Mouse (Mus musculus) liver, embryonic 16.5 days (tissue): ENCODE results near the gene Nova2. TPM values are rescaled to one million over a fixed set of nuclear protein-coding genes. Genes with fewer than 3 reads are reported as not detected.

Experiments
- ATAC-seq: fragments of 200-750 bp; cut with Nextera tagmentation; 2 replicates; pipeline ENCODE4 v1.8.0; 2017; ENCODE audit warnings: low read depth, mild to moderate bottlenecking, moderate number of reproducible peaks, moderate library complexity
- H3K27ac ChIP-seq: fragments of 300-500 bp; sonication (generic); 2 replicates; pipeline ENCODE4 v1.5.1; 2014; ENCODE audit warnings: mild to moderate bottlenecking, low read length
- H3K27me3 ChIP-seq: fragments of 300-500 bp; sonication (generic); 2 replicates; pipeline ENCODE4 v1.6.1; 2014; ENCODE audit warnings: low read depth, low read length, mixed read lengths; ENCODE audit not compliant: control insufficient read depth, insufficient read depth
- H3K36me3 ChIP-seq: fragments of 300-500 bp; sonication (generic); 2 replicates; pipeline ENCODE4 v1.6.1; 2014; ENCODE audit warnings: mild to moderate bottlenecking; ENCODE audit not compliant: control insufficient read depth, insufficient read depth
- H3K4me1 ChIP-seq: fragments of 300-500 bp; sonication (generic); 2 replicates; pipeline ENCODE4 v1.6.1; 2014; ENCODE audit warnings: low read depth, low read length, mixed read lengths; ENCODE audit not compliant: control insufficient read depth
- H3K4me2 ChIP-seq: fragments of 300-500 bp; sonication (generic); 2 replicates; pipeline ENCODE4 v1.6.1; 2014; ENCODE audit warnings: low read depth, low read length, mixed read lengths
- H3K4me3 ChIP-seq: fragments of 300-500 bp; sonication (generic); 2 replicates; pipeline ENCODE4 v1.5.1; 2014; ENCODE audit warnings: low read depth, mild to moderate bottlenecking, low read length
- H3K9ac ChIP-seq: fragments of 300-500 bp; sonication (generic); 2 replicates; pipeline ENCODE4 v1.6.1; 2014; ENCODE audit warnings: low read depth, low read length
- H3K9me3 ChIP-seq: fragments of 300-500 bp; sonication (generic); replicated peaks from 2 replicates; pipeline ENCODE4 v1.6.1; 2016; ENCODE audit warnings: low read length; ENCODE audit not compliant: control insufficient read depth
- WGBS: fragments of 180-500 bp; shearing (Covaris S2); extraction: QIAGEN DNeasy Blood & Tissue Kit; methylation state at CpG from one replicate; pipeline ENCODE4 v1.1.7; 2014; ENCODE audit not compliant: insufficient replicate concordance; 5-methylcytosine and 5-hydroxymethylcytosine counted together
- polyA plus RNA-seq: library from polyadenylated mRNA; unstranded; fragments of >200 nt; fragmentation: Nextera tagmentation; extraction: Ambion mirVana; gene quantifications from 2 replicates; pipeline ENCODE4 v1.2.1, GENCODE M21; 2015

The Nova2 gene
- polyA plus RNA-seq, 1 experiment from 2014 or later = 0.09 TPM

DNA sequence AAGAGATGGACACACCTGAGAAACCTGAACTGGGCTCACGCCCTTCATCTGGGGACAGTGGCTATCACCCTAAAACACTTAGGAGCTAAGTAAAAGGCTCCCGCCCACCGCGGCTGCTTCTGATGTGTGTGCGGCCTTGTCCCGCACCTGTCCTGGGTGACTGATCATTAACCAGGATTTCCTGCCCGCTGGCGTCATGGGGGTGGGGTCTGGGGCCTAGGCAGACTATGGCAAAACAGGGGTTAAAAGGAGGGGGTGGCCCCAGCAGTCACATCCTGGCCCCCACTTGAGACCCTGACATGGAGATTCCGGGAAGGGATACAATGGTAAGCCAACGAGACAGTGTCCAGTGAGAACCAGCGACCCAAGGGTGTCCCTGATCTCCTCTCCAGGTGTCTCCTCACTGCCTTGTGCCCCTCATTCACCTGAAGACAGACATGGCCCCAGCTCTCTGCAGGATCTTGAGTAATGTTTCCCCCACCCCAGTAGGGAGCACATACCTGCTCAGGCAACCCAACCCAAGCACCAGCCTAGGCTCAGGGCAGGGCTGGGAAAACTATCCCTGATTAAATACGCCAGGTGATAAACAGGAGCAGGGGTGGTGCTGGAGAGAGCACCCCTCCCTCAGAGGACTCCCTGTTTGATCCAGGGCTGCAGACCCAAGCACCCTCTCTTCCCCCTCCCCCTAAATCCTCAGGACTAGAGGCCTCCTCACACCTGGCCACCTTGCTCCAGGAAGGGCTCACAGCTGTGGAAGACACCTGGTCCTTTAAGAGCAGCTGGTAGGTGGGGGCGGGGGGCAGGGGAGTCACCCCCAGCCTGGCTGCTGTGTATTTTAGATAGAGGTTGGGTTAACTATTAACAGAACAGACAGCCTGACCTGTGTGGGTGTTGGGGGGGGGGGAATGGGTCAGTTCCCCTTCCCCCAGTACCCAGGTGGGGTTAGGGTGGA lies 81.6 kb downstream of the Nova2 start:
- 62% methylated on average over 13 of the region's 13 CpGs for WGBS
- ATAC-seq = peak; percentile 32
- 0 out of 2 replicates have a peak, but pooled peaks cover 3% of the 10 kb centered on the region for H3K27me3 ChIP-seq
- no peaks in the 10 kb centered on the region for H3K9me3 ChIP-seq
- peaks cover 5% of the 10 kb centered on the region for H3K36me3 ChIP-seq
- peak overlapping the region; percentile 11; the same call in 1 of the 2 replicates for H3K4me3 ChIP-seq
- H3K27ac ChIP-seq = peak overlapping the region; percentile 76
- peaks cover 46% of the 10 kb centered on the region for H3K4me1 ChIP-seq
- no peak overlapping the region for H3K9ac ChIP-seq
- peak overlapping the region; percentile 24; the same call in 1 of the 2 replicates for H3K4me2 ChIP-seq

DNA sequence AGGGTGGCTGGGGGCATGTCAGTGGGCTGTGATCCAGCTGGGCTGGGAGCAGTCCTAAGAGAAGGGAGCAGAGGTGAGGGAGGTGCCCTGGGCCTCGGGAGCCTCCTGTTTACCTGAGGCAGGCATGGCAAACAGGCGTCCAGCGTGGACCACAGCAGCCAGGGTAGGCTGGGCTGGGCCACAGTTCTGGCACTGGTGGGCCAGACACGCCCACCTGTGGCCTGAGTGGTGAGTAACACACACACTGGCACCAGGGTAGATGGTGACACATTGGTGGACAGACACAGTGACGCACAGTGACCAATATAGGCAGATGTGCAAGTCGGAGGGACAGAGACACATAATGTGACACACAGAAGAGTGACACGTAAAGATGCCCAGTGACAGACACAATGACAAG lies 84.9 kb downstream of the Nova2 start:
- Histone ChIP-seq H3K9ac (no peak overlapping the region), H3K4me1 (peaks cover 22% of the 10 kb centered on the region), H3K4me2 (no peak overlapping the region), H3K27me3 (0 out of 2 replicates have a peak, but pooled peaks cover 3% of the 10 kb centered on the region), H3K36me3 (peaks cover 4% of the 10 kb centered on the region), H3K27ac (peak overlapping the region; percentile 4; the same call in 1 of the 2 replicates), H3K4me3 (no peak overlapping the region), H3K9me3 (no peaks in the 10 kb centered on the region)
- 56% methylated on average over 7 of the region's 7 CpGs for WGBS
- peak; percentile 13 for ATAC-seq

DNA sequence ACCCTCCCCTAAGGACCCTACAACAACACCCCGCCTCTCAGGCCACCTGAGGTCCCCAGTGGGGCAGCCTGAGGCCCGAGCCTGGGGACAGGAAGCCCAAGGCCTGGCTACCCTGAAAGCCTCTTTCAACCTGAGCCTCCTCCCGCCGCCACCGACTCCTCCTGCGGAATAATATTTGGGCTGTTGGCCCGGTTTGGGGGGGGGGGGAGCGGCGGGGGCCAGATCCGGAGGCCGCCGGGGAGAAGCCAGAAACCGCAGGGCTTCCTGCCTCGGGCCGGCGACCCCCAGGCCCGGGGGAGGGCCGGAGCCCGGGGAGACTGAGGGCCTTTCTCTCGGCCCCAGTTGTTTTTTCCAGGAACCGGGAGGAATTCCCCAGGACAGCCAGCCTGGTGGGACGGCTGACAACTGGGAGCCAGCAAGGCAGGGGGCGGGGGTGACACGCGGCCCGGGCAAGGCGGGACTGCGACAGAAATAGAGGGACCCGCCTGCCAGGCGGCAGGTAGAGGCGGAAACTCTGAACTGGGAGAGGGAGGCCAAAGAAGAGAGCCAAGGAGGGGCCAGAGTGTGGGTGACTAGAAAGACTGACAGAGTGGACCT lies 86.4 kb downstream of the Nova2 start:
- no peaks in the 10 kb centered on the region for H3K9me3 ChIP-seq
- peak overlapping the region; percentile 79 for H3K27ac ChIP-seq
- H3K27me3 ChIP-seq = 0 out of 2 replicates have a peak, but pooled peaks cover 3% of the 10 kb centered on the region
- H3K36me3 ChIP-seq = no peaks in the 10 kb centered on the region
- ATAC-seq = peak; percentile 43
- peak overlapping the region; percentile 54 for H3K4me2 ChIP-seq
- peak overlapping the region; percentile 39 for H3K4me3 ChIP-seq
- WGBS = 2% methylated on average over 31 of the region's 31 CpGs
- peak overlapping the region; percentile 50 for H3K9ac ChIP-seq
- H3K4me1 ChIP-seq = peaks cover 12% of the 10 kb centered on the region

DNA sequence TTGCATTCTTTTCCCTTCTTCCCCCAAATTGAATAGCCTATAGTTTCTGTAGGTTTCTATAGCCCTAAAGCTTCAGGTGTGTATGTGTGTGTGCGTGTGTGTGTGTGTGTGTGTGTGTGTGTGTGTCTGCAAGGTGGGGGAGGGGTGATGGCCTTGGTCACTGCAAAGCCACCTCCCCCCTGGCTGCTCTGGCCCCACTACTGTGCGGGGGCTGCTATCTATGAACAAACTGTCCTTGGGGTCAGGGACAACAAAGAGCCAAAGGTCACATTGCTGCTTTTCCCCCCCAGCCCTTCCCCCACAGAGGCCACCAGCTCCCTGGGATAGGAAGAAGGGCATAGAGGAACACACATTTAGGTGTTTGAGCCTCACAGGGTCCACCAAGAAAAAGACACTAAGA lies 87.2 kb downstream of the Nova2 start:
- Histone ChIP-seq H3K27ac (peak overlapping the region; percentile 79), H3K4me3 (no peak overlapping the region), H3K4me1 (peaks cover 12% of the 10 kb centered on the region), H3K9ac (no peak overlapping the region; the same call in 1 of the 2 replicates), H3K27me3 (0 out of 2 replicates have a peak, but pooled peaks cover 3% of the 10 kb centered on the region), H3K4me2 (peak overlapping the region; percentile 54), H3K9me3 (no peaks in the 10 kb centered on the region), H3K36me3 (no peaks in the 10 kb centered on the region)
- 39% methylated on average over 2 of the region's 2 CpGs for WGBS
- ATAC-seq = peak; percentile 63

DNA sequence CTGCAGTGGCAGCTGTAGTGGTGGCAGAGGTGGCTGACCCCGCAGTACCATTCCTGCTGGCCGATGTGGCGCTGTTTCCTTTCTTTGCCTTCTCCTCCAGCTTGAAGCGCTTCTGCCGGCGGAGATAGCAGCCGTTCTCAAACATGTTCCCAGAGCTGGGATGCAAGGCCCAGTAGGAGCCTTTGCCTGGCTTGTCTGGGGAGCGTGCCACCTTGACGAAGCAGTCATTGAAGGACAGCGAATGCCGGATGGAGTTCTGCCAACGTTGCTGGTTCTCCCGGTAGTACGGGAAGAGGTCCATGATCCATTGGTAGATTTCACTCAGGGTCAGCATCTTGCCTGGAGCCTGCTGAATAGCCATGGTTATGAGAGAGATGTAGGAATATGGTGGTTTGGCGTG lies 88.8 kb downstream of the Nova2 start:
- Histone ChIP-seq H3K27ac (no peak overlapping the region), H3K9ac (no peak overlapping the region), H3K4me3 (no peak overlapping the region), H3K4me2 (no peak overlapping the region), H3K4me1 (peaks cover 10% of the 10 kb centered on the region; the same call in 1 of the 2 replicates), H3K36me3 (no peaks in the 10 kb centered on the region), H3K9me3 (no peaks in the 10 kb centered on the region), H3K27me3 (0 out of 2 replicates have a peak, but pooled peaks cover 5% of the 10 kb centered on the region)
- 60% methylated on average over 15 of the region's 15 CpGs for WGBS
- no peak for ATAC-seq

Other genes with a start within 250 kb of the Nova2 start
- gene Psg20, start 239.7 kb upstream of the Nova2 start, polyA plus RNA-seq = not detected in 2 replicates
- gene Psg22, start 207.8 kb upstream of the Nova2 start, polyA plus RNA-seq = 0.12 and 0.14 TPM in 2 replicates
- gene Psg19, start 127.4 kb upstream of the Nova2 start, polyA plus RNA-seq = not detected in 2 replicates
- gene Psg17, start 104.3 kb upstream of the Nova2 start, polyA plus RNA-seq = not detected in 2 replicates
- gene Mill2, start 85.9 kb upstream of the Nova2 start, polyA plus RNA-seq = 0.21 and 0.24 TPM in 2 replicates
- 76.1 and 87.5 TPM in 2 replicates for gene Pglyrp1, start 54.6 kb upstream of the Nova2 start, polyA plus RNA-seq
- 7.9 and 8.4 TPM in 2 replicates for gene Ccdc61, start 15.5 kb upstream of the Nova2 start, polyA plus RNA-seq
- gene Nanos2, start 61.5 kb downstream of the Nova2 start, polyA plus RNA-seq = not detected in 2 replicates
- gene Mypop, start 65.4 kb downstream of the Nova2 start, polyA plus RNA-seq = 0.12 and 0.48 TPM in 2 replicates
- gene Irf2bp1, start 78.2 kb downstream of the Nova2 start, polyA plus RNA-seq = 6.4 and 6.6 TPM in 2 replicates
- 60.8 and 63.7 TPM in 2 replicates for gene Foxa3, start 97.7 kb downstream of the Nova2 start, polyA plus RNA-seq
- 13.8 TPM in 2 replicates for gene Sympk, start 98.5 kb downstream of the Nova2 start, polyA plus RNA-seq
- not detected in 2 replicates for gene Rsph6a, start 128.8 kb downstream of the Nova2 start, polyA plus RNA-seq
- 2.4 and 3.5 TPM in 2 replicates for gene Dmwd, start 150.3 kb downstream of the Nova2 start, polyA plus RNA-seq
- 12.2 and 17.1 TPM in 2 replicates for gene Dmpk, start 158.0 kb downstream of the Nova2 start, polyA plus RNA-seq
- gene Six5, start 168.7 kb downstream of the Nova2 start, polyA plus RNA-seq = 0.77 and 0.93 TPM in 2 replicates
- 0.11 and 0.12 TPM in 2 replicates for gene Gm4969, start 192.5 kb downstream of the Nova2 start, polyA plus RNA-seq
- 4.7 and 5.2 TPM in 2 replicates for gene Fbxo46, start 194.0 kb downstream of the Nova2 start, polyA plus RNA-seq
- 3.9 and 4.0 TPM in 2 replicates for gene Qpctl, start 223.4 kb downstream of the Nova2 start, polyA plus RNA-seq
- 47.9 and 54.4 TPM in 2 replicates for gene Snrpd2, start 223.8 kb downstream of the Nova2 start, polyA plus RNA-seq
- gene Gipr, start 240.2 kb downstream of the Nova2 start, polyA plus RNA-seq = 0.99 and 2.1 TPM in 2 replicates